ENCODE assay signal across 16 mouse cellular contexts in genomic region chr10:17407854-17408606, GRCm38 (mm10).
A peak's percentile ranks its signal among the peaks of the same experiment; 100 is the strongest.
DNase-seq lines count a peak whose midpoint lies in the region; ATAC-seq and TF ChIP-seq lines count a peak whose summit lies in the region.
"Had no signal": no experiment of that assay in that cellular context is flagged by ENCODE, and none has a peak within 500 bp of the region (broad histone marks: within the 10 kb centered on the region; RNA-seq: fewer than 3 reads in every experiment).

No protein-coding gene starts in this region.

- WGBS in lung, postnatal 0 days, result 29% methylated on average over 2 of the region's 2 CpGs
- 54% methylated on average over 2 of the region's 2 CpGs for WGBS in stomach, postnatal 0 days
- WGBS in forebrain, embryonic 16.5 days, result 57% methylated on average over 2 of the region's 2 CpGs

- H3K4me2 ChIP-seq in lung, postnatal 0 days (replicated peaks; ENCODE audit: low read depth, low read length), result no peak overlapping the region
- H3K4me2 ChIP-seq in stomach, postnatal 0 days (replicated peaks; ENCODE audit: low read depth), result no peak overlapping the region
- H3K4me2 ChIP-seq in forebrain, embryonic 16.5 days (ENCODE audit: low read length), result no peak overlapping the region
- H3K4me2 ChIP-seq: heart, embryonic 15.5 days; hindbrain, embryonic 12.5 days; liver, embryonic 13.5 days; neural tube, embryonic 15.5 days had no signal

- TF ChIP-seq EP300 in lung, postnatal 0 days (IDR thresholded peaks at IDR 0.05), result peak; percentile 74; the same call in 1 of the 2 replicates
- TF ChIP-seq EP300 in stomach, postnatal 0 days (optimal IDR thresholded peaks at IDR 0.05), result no peak

- no peak overlapping the region for H3K9ac ChIP-seq in lung, postnatal 0 days (replicated peaks; ENCODE audit: low read depth)
- H3K9ac ChIP-seq in stomach, postnatal 0 days (ENCODE audit: low read length), result no peak overlapping the region
- H3K9ac ChIP-seq in forebrain, embryonic 16.5 days (replicated peaks; ENCODE audit: low read depth, low read length), result no peak overlapping the region
- H3K9ac ChIP-seq: heart, embryonic 15.5 days; hindbrain, embryonic 12.5 days; liver, embryonic 13.5 days; neural tube, embryonic 15.5 days had no signal

- no peak overlapping the region for H3K27ac ChIP-seq in lung, postnatal 0 days (ENCODE audit: low read length)
- no peak overlapping the region for H3K27ac ChIP-seq in stomach, postnatal 0 days (replicated peaks)
- H3K27ac ChIP-seq in forebrain, embryonic 16.5 days (ENCODE audit: low read length), result no peak overlapping the region
- H3K27ac ChIP-seq: heart, embryonic 15.5 days; hindbrain, embryonic 12.5 days; liver, embryonic 13.5 days; neural tube, embryonic 15.5 days had no signal

- peak; percentile 80 for ATAC-seq in lung, postnatal 0 days
- peak; percentile 47; the same call in 1 of the 2 replicates for ATAC-seq in stomach, postnatal 0 days (ENCODE audit: low FRiP score, low TSS enrichment)
- no peak for ATAC-seq in forebrain, embryonic 16.5 days
- ATAC-seq: Patski had no signal

- no peak overlapping the region for H3K4me3 ChIP-seq in lung, postnatal 0 days (ENCODE audit: low read depth, low read length)
- H3K4me3 ChIP-seq in stomach, postnatal 0 days (ENCODE audit: low read depth, low read length), result no peak overlapping the region
- H3K4me3 ChIP-seq in forebrain, embryonic 16.5 days (replicated peaks; ENCODE audit: low read length), result no peak overlapping the region
- H3K4me3 ChIP-seq: heart, embryonic 15.5 days; hindbrain, embryonic 12.5 days; liver, embryonic 13.5 days; neural tube, embryonic 15.5 days had no signal

- peak; percentile 87 for DNase-seq in lung, postnatal 0 days (ENCODE audit: low spot score)
- no peak for DNase-seq in lung, postnatal 14 days
- peak; percentile 10 for DNase-seq in brain, adult 2 months (ENCODE audit: low read depth, low spot score)
- peak; percentile 26 for DNase-seq in lung, postnatal 36 days
- no peak for DNase-seq in stomach, postnatal 0 days (ENCODE audit: low spot score)
- no peak for DNase-seq in right cerebral cortex, adult 2 months (ENCODE audit: low spot score in 2 of 2)
- DNase-seq: cerebellum, adult 11 months; cerebellum, postnatal 36 days; liver, embryonic 13.5 days; retina, postnatal 1 day; spleen, adult 18-20 months had no signal

- no peak for TF ChIP-seq CTCF in lung, postnatal 0 days (IDR thresholded peaks at IDR 0.05)
- TF ChIP-seq CTCF in stomach, postnatal 0 days (IDR thresholded peaks at IDR 0.05; ENCODE audit: low read depth), result no peak

- H3K4me1 ChIP-seq in lung, postnatal 0 days (ENCODE audit: insufficient read depth, low read depth, low read length), result no peaks in the 10 kb centered on the region
- no peaks in the 10 kb centered on the region for H3K4me1 ChIP-seq in stomach, postnatal 0 days (replicated peaks; ENCODE audit: control insufficient read depth, insufficient read depth)
- no peaks in the 10 kb centered on the region for H3K4me1 ChIP-seq in forebrain, embryonic 16.5 days (replicated peaks; ENCODE audit: control insufficient read depth, insufficient read depth, low read length)
- H3K4me1 ChIP-seq: hindbrain, embryonic 12.5 days; liver, embryonic 13.5 days; neural tube, embryonic 15.5 days had no signal

- H3K27me3 ChIP-seq in lung, postnatal 0 days (replicated peaks; ENCODE audit: insufficient read depth, low read length), result no peaks in the 10 kb centered on the region
- no peaks in the 10 kb centered on the region for H3K27me3 ChIP-seq in stomach, postnatal 0 days (ENCODE audit: control insufficient read depth, insufficient read depth, low read length)
- H3K27me3 ChIP-seq in forebrain, embryonic 16.5 days (replicated peaks; ENCODE audit: control insufficient read depth, insufficient read depth, low read length), result no peaks in the 10 kb centered on the region
- H3K27me3 ChIP-seq: heart, embryonic 15.5 days; hindbrain, embryonic 12.5 days; liver, embryonic 13.5 days; neural tube, embryonic 15.5 days; Patski had no signal

- H3K9me3 ChIP-seq in lung, postnatal 0 days (ENCODE audit: low read length), result no peaks in the 10 kb centered on the region
- H3K9me3 ChIP-seq in stomach, postnatal 0 days (ENCODE audit: control insufficient read depth, low read length), result no peaks in the 10 kb centered on the region
- H3K9me3 ChIP-seq in forebrain, embryonic 16.5 days (ENCODE audit: control insufficient read depth, low read length), result no peaks in the 10 kb centered on the region
- H3K9me3 ChIP-seq: heart, embryonic 15.5 days; hindbrain, embryonic 12.5 days; liver, embryonic 13.5 days; neural tube, embryonic 15.5 days had no signal

- H3K36me3 ChIP-seq in lung, postnatal 0 days (ENCODE audit: insufficient read depth, low read length), result no peaks in the 10 kb centered on the region
- H3K36me3 ChIP-seq in stomach, postnatal 0 days (ENCODE audit: control insufficient read depth, insufficient read depth, low read length), result no peaks in the 10 kb centered on the region
- H3K36me3 ChIP-seq in forebrain, embryonic 16.5 days (ENCODE audit: control insufficient read depth, insufficient read depth), result no peaks in the 10 kb centered on the region
- H3K36me3 ChIP-seq: heart, embryonic 15.5 days; hindbrain, embryonic 12.5 days; liver, embryonic 13.5 days; neural tube, embryonic 15.5 days had no signal

Comparison
In these comparisons a context has a peak if more than half of its experiments do, and no peak if none do; other contexts are left out.
1. DNase-seq: peak in lung, postnatal 0 days (single experiment), brain, adult 2 months (single experiment) and lung, postnatal 36 days (single experiment); none in lung, postnatal 14 days (single experiment), stomach, postnatal 0 days (single experiment) and right cerebral cortex, adult 2 months (0 of 2).